Mouse (Mus musculus) intestine, embryonic 14.5 days (tissue): ENCODE results near the gene Btbd35f29. TPM values are rescaled to one million over a fixed set of nuclear protein-coding genes. Genes with fewer than 3 reads are reported as not detected.

Source experiments
- polyA plus RNA-seq: library from polyadenylated mRNA; unstranded; fragments of >200 nt; fragmentation: Nextera tagmentation; extraction: Ambion mirVana; gene quantifications from 2 replicates; pipeline ENCODE4 v1.2.1, GENCODE M21; 2014

The Btbd35f29 gene
- polyA plus RNA-seq, 1 experiment from 2014 or later, result not detected

Other genes with a start within 250 kb of the Btbd35f29 start
- gene Spin2f, start 136.2 kb downstream of the Btbd35f29 start, polyA plus RNA-seq, result not detected in 2 replicates
- gene Btbd35f26, start 218.8 kb downstream of the Btbd35f29 start, polyA plus RNA-seq, result not detected in 2 replicates